Mouse (Mus musculus) embryo, embryonic 10 days (tissue): ENCODE data around the gene Mfrp.
"Not testable (repeated sequence)": the region's sequence is repeated elsewhere in the genome, so short reads cannot be mapped to it uniquely, and the experiment has no call there.

Experiments
- DNase-seq: peaks from one replicate; pipeline ENCODE4 v3.0.0-alpha.2; 2015; ENCODE audit warnings: low spot score

Gene Mfrp

DNA sequence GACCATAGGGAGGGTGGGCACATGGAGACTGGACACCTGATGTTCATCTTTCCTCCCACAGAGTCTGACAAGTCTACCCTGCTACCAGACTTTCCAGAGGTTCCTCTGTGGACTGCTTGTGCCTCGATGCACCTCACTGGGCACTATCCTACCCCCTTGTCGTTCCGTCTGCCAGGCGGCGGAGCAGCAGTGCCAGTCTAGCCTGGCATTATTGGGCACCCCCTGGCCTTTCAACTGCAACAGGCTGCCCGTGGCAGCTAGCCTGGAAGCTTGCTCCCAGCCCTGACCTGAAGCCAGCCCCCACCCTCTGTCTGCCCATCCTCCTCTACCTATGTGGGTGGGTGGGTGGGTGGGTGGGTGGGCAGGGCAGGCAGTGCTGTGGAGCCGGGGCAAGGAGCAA, 4.7 kb downstream of the Mfrp start:
- DNase-seq: no peak

GRCm38 (mm10) chr9:44106596-44106995, 5.1 kb downstream of the Mfrp start:
- no peak for DNase-seq

- DNase-seq: no peak
Observed at GRCm38 (mm10) chr9:44107110-44107509, 5.6 kb downstream of the Mfrp start, which contains the start of gene C1qtnf5. Gene C1qtnf5, plus strand, starts transcription at chr9:44107245.

GRCm38 (mm10) chr9:44107557-44108179, 6.1 kb downstream of the Mfrp start:
- DNase-seq: no peak

DNA sequence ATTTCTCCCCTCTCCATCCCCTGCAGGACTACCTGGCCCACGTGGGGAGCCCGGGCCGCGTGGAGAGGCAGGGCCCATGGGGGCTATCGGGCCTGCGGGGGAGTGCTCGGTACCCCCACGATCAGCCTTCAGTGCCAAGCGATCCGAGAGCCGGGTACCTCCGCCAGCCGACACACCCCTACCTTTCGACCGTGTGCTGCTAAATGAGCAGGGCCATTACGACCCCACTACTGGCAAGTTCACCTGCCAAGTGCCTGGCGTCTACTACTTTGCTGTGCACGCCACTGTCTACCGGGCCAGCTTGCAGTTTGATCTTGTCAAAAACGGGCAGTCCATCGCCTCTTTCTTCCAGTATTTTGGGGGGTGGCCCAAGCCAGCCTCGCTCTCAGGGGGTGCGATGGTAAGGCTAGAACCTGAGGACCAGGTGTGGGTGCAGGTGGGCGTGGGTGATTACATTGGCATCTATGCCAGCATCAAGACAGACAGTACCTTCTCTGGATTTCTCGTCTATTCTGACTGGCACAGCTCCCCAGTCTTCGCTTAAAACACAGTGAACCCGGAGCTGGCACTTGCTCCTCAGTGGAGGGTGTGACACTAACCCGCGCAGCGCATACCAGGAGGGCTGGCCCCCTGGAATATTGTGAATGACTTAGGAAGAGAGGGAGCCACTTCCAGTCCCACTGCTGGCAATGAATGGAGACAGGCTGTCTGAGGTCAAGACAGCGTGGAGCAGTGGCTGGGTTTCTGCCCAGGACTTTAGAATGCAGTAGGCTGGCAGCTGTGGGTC, 6.9 kb downstream of the Mfrp start:
- DNase-seq: no peak

DNA sequence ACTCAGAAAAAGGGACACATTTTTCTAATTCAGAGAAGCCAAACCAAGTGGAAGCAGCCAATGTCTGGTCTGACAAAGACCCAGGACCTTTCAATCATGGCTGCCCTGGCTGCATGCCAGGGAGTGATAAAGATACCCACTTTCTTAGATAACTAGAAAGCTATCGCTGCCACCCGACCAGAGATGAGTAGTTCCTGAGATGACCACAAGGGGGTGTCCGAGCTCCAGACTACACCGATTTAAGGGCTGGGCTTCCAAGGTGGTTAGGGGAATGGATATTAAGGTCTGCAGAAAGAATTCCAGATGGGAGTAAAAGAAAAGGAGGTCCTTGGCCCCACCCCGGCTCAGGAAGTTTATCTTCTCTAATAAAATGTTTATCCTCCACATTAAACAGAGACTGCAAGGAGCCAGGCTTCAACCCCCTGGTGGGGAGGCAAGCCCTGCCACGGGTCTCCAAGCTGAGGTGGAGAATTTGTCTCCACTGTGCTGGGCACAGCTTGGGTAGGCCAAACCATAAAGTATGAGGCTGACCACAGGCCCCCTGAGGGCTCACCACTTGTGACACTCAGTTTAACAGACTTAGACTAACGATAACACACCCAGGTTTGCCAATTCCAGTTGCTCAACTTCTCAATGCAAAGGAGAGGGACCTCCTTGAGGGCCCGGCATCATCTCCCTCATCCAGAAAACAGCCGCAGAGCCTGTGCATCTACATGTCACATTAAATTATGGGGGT, 8.0 kb downstream of the Mfrp start:
- DNase-seq: peak; percentile 69

- DNase-seq: not testable (repeated sequence)
Observed at GRCm38 (mm10) chr9:44111909-44112308, 10.4 kb downstream of the Mfrp start.

DNA sequence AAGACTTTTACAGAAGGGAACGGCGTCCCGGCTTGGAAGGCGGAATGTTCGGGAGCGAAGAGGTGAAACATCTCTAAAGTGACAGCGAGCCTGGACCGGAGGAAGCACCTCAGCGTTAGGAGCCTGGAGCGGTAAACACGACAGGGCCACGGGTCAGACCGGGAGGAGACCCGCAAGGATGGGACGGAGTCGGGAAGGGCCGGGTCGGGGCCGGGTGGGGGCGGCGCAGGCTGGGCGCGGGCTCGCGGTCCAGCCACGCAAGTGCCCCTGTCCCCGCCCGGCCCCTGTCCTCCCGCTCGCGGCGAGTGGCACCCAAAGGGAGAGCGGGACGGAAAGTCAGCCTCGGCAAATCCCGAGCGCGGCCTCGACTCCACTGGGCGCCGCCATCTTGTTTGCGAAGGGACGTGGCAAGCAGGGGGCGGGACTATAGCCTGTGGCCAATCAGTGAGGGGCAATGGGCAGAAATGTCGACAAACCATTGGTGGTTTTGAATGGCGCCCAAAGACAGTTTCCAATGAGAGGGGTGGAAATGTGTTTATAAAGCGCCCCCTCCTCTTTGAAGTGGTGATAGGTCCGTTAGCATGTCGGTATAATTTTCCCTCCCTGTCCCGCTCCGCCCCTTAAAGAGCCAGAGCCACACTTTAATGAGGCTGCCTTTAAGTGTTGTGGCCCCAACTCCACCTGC, 11.7 kb downstream of the Mfrp start, which contains the start of the genes Gm49380 and Rnf26:
Gene Gm49380, minus strand, starts transcription at position 396 of the 685 bp plus-strand sequence.
Gene Rnf26, minus strand, starts transcription at position 413 of the 685 bp plus-strand sequence.
- DNase-seq: peak; percentile 99

GRCm38 (mm10) chr9:44114453-44114852, 12.9 kb downstream of the Mfrp start:
- DNase-seq: no peak

GRCm38 (mm10) chr9:44115599-44115998, 14.1 kb downstream of the Mfrp start:
- no peak for DNase-seq

GRCm38 (mm10) chr9:44116182-44116581, 14.7 kb downstream of the Mfrp start:
- no peak for DNase-seq

- peak; percentile 57 for DNase-seq
Observed at GRCm38 (mm10) chr9:44119011-44119410, 17.5 kb downstream of the Mfrp start.

GRCm38 (mm10) chr9:44119948-44120465, 18.5 kb downstream of the Mfrp start:
- DNase-seq: no peak

DNA sequence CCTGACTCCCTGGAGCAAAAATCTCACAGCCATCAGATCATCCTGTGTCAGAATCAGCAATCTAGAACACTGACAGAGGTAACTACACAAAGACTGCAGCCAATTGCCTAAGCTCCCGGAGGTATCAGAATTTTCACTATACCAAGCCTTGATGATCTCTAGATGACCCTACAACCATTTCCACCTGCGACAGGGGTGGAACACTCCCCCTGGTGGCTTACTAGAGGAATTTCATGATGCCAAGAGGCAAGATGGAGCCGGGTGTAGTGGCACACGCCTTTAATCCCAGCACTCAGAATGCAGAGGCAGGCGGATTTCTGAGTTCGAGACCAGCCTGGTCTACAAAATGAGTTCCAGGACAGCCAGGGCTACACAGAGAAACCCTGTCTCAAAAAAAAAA, 22.8 kb downstream of the Mfrp start:
- DNase-seq: no peak

DNA sequence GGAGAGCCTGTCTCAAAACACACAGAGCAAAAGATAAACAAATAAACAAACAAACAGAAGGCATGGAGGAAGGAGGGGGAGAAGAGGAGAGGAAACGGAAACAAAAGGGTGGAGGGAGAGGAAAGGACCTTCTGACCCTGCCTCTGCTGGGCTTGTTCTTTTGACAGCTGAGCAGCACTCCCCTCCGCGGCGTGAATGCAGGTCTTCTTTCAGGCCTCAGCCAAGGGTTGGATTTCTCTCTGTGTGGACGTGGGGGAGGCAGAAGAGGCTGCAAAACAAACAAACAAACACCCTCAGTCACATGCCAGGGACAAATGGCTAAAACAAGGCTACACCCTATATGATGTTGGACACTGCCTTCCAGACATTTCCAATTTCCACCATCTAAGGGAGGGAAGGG, 23.5 kb downstream of the Mfrp start:
- no peak for DNase-seq

GRCm38 (mm10) chr9:44125546-44126428, 24.3 kb downstream of the Mfrp start:
- DNase-seq: peak; percentile 93

- DNase-seq: no peak
Observed at GRCm38 (mm10) chr9:44126746-44127145, 25.2 kb downstream of the Mfrp start.

- DNase-seq: no peak
Observed at GRCm38 (mm10) chr9:44127351-44127801, 25.8 kb downstream of the Mfrp start.

- DNase-seq: no peak
Observed at GRCm38 (mm10) chr9:44129633-44130032, 28.1 kb downstream of the Mfrp start.

- peak; percentile 84 for DNase-seq
Observed at GRCm38 (mm10) chr9:44130034-44130433, 28.5 kb downstream of the Mfrp start.
